Mouse (Mus musculus) layer of hippocampus, adult 8-10 months (tissue): ENCODE results near the gene Olfr790. TPM values are rescaled to one million over a fixed set of nuclear protein-coding genes. Genes with fewer than 3 reads are reported as not detected.

Source experiments
- DNase-seq, 2 experiments: peaks; one replicate each; pipeline ENCODE4 v3.0.0; 2022; ENCODE audit warnings: low spot score in 2 of 2
- total RNA-seq, 4 experiments: library from RNA; stranded (reverse); gene quantifications; 2 replicates each; pipeline ENCODE4 v1.2.4; 2022

The Olfr790 gene
- total RNA-seq: not detected

GRCm38 (mm10) chr10:129498192-129498591 is at the start of gene Olfr790:
Gene Olfr790 (plus strand): TSS chr10:129498492.
- DNase-seq: no peak

GRCm38 (mm10) chr10:129461562-129461961 is 36.7 kb upstream of the Olfr790 start, which contains the start of gene Olfr787:
Gene Olfr787 (plus strand): TSS chr10:129461862.
- no peak for DNase-seq

GRCm38 (mm10) chr10:129470698-129471097 is 27.6 kb upstream of the Olfr790 start, which contains the start of gene Olfr788:
Gene Olfr788 (plus strand): TSS chr10:129470998.
- no peak for DNase-seq

- DNase-seq: no peak
These were observed 25.0 kb upstream of the Olfr790 start for GRCm38 (mm10) chr10:129473256-129473655.

- no peak for DNase-seq
These were observed 24.6 kb upstream of the Olfr790 start for GRCm38 (mm10) chr10:129473723-129474122.

- no peak for DNase-seq
These were observed 13.8 kb upstream of the Olfr790 start, which contains the start of gene Olfr789 for GRCm38 (mm10) chr10:129484452-129484851. Gene Olfr789 (plus strand): TSS chr10:129484752.

- DNase-seq: no peak
These were observed 8.2 kb upstream of the Olfr790 start for GRCm38 (mm10) chr10:129490101-129490500.

GRCm38 (mm10) chr10:129521492-129521891 is 23.2 kb downstream of the Olfr790 start, which contains the start of gene Olfr791:
Gene Olfr791 (plus strand): TSS chr10:129521792.
- DNase-seq: no peak

GRCm38 (mm10) chr10:129538862-129539261 is 40.6 kb downstream of the Olfr790 start, which contains the start of gene Olfr792:
Gene Olfr792 (plus strand): TSS chr10:129539162.
- no peak for DNase-seq

GRCm38 (mm10) chr10:129549354-129549753 is 51.1 kb downstream of the Olfr790 start:
- DNase-seq: peak in 1 of 2 experiments; percentile 7

Other genes starting within 250 kb of the Olfr790 start
- not detected for gene Olfr776, start 239.4 kb upstream of the Olfr790 start, total RNA-seq
- not detected for gene Olfr777, start 227.0 kb upstream of the Olfr790 start, total RNA-seq
- not detected for gene Olfr780, start 180.4 kb upstream of the Olfr790 start, total RNA-seq
- gene Olfr781, start 169.6 kb upstream of the Olfr790 start, total RNA-seq: not detected
- not detected for gene Olfr782, start 149.6 kb upstream of the Olfr790 start, total RNA-seq
- under 1 TPM in 3 of 4 experiments, not detected in 1; 0.14 to 0.23 (median 0.22) TPM for gene Olfr784, start 114.4 kb upstream of the Olfr790 start, total RNA-seq
- gene Olfr785, start 93.1 kb upstream of the Olfr790 start, total RNA-seq: not detected
- not detected for gene Olfr786, start 71.2 kb upstream of the Olfr790 start, total RNA-seq
- gene Olfr787, start 36.6 kb upstream of the Olfr790 start, total RNA-seq: not detected
- gene Olfr788, start 27.5 kb upstream of the Olfr790 start, total RNA-seq: not detected
- not detected for gene Olfr789, start 13.7 kb upstream of the Olfr790 start, total RNA-seq
- not detected for gene Olfr791, start 23.3 kb downstream of the Olfr790 start, total RNA-seq
- gene Olfr792, start 40.7 kb downstream of the Olfr790 start, total RNA-seq: not detected
- gene Olfr794, start 69.2 kb downstream of the Olfr790 start, total RNA-seq: not detected
- not detected for gene Olfr796, start 114.1 kb downstream of the Olfr790 start, total RNA-seq
- not detected for gene Olfr798, start 129.4 kb downstream of the Olfr790 start, total RNA-seq
- gene Olfr799, start 139.0 kb downstream of the Olfr790 start, total RNA-seq: not detected
- not detected for gene Olfr800, start 159.2 kb downstream of the Olfr790 start, total RNA-seq
- gene Olfr801, start 175.4 kb downstream of the Olfr790 start, total RNA-seq: not detected
- gene Olfr802, start 189.7 kb downstream of the Olfr790 start, total RNA-seq: not detected
- gene Olfr803, start 195.8 kb downstream of the Olfr790 start, total RNA-seq: not detected
- not detected for gene Olfr804, start 204.7 kb downstream of the Olfr790 start, total RNA-seq
- not detected for gene Olfr805, start 230.9 kb downstream of the Olfr790 start, total RNA-seq
- not detected for gene Olfr806, start 243.4 kb downstream of the Olfr790 start, total RNA-seq